Mouse (Mus musculus) midbrain, embryonic 15.5 days (tissue): Measurements from ENCODE around the gene Btbd17. TPM values are rescaled to one million over a fixed set of nuclear protein-coding genes. Genes with fewer than 3 reads are reported as not detected.

Source experiments
- polyA plus RNA-seq: library from polyadenylated mRNA; unstranded; fragments of >200 nt; fragmentation: Nextera tagmentation; extraction: Ambion mirVana; gene quantifications from 2 replicates; pipeline ENCODE4 v1.2.1, GENCODE M21; 2015

Gene Btbd17
- polyA plus RNA-seq, 1 experiment from 2014 or later = 21.4 TPM

Other genes starting within 250 kb of the Btbd17 start
- gene Rpl38, start 127.4 kb downstream of the Btbd17 start, polyA plus RNA-seq = 628 and 640 TPM in 2 replicates
- gene Ttyh2, start 120.5 kb downstream of the Btbd17 start, polyA plus RNA-seq = 29.4 and 32.3 TPM in 2 replicates
- gene Dnaic2, start 68.5 kb downstream of the Btbd17 start, polyA plus RNA-seq = 3.0 and 3.4 TPM in 2 replicates
- gene Kif19a, start 30.6 kb downstream of the Btbd17 start, polyA plus RNA-seq = 0.40 and 0.46 TPM in 2 replicates
- gene Gpr142, start 3.0 kb upstream of the Btbd17 start, polyA plus RNA-seq = not detected in 2 replicates
- 9.3 and 9.4 TPM in 2 replicates for gene Gprc5c, start 55.2 kb upstream of the Btbd17 start, polyA plus RNA-seq
- 0.86 and 0.94 TPM in 2 replicates for gene Cd300a, start 94.1 kb upstream of the Btbd17 start, polyA plus RNA-seq
- 0.14 TPM in 1 of 2 replicates, not detected in the other for gene Cd300lb, start 138.4 kb upstream of the Btbd17 start, polyA plus RNA-seq
- gene Cd300c, start 173.2 kb upstream of the Btbd17 start, polyA plus RNA-seq = not detected in 2 replicates
- gene Cd300ld, start 194.0 kb upstream of the Btbd17 start, polyA plus RNA-seq = 0.06 and 0.15 TPM in 2 replicates
- 1.2 and 1.3 TPM in 2 replicates for gene Cd300c2, start 205.9 kb upstream of the Btbd17 start, polyA plus RNA-seq
- gene Cd300ld2, start 220.2 kb upstream of the Btbd17 start, polyA plus RNA-seq = 0.36 TPM in 1 of 2 replicates, not detected in the other
- gene Cd300ld4, start 231.1 kb upstream of the Btbd17 start, polyA plus RNA-seq = not detected in 2 replicates
- not detected in 2 replicates for gene Cd300ld5, start 241.8 kb upstream of the Btbd17 start, polyA plus RNA-seq